Mouse (Mus musculus): ENCODE results near the gene Stxbp6.

DNA sequence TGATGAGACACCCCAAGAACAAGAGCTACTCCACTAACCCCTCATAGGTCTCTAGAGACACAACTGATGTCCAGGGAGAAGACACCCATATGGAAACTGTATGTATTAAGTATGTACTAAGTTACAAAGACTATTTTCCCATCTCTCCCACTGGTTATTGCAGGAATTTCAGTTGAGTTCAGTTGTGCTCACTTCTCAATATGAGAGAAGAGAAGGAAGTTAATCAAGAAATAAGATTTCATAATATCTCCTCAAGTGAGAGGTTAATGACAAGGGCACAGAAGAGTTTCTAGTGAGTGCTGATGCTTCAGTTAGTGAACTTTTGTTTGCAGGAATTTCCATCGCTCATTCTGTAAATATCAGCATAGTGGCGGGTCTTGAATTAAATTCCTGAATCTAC lies 124.0 kb downstream of the Stxbp6 start:
- TF ChIP-seq GATA1 (IDR thresholded peaks at IDR 0.05; ENCODE audit: low read length) (no peak), TAL1 (IDR thresholded peaks at IDR 0.05; ENCODE audit: low read length) (no peak)

Measured in erythroblast, embryonic 14.5 days (primary cell).